Mouse (Mus musculus): ENCODE results near the gene Gm9821. TPM values are rescaled to one million over a fixed set of nuclear protein-coding genes. Genes with fewer than 3 reads are reported as not detected.

Gene Gm9821
- not detected for total RNA-seq (2023)

DNA sequence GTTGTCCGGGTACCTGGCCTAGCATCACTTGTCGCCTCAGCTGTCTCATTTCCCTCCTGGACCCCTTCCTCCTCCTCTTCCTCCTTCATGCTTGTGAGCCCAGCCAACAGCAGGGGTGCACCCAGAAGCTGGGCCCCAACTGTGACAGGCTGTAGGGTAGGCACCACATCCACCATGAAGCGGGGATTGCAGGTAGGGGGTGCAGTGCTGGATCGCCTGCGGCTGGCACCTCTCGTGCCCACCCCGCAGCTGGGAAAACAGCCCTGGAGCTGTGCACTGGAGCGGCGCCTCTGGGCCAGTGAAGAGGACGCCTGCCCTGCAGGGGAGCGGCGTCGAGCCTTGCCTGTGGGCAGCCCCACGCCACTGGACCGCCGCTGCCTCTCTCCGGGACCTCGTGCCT is at the start of gene Gm9821:
Gm9821 (plus strand) TSS at position 221 of the 400 bp plus-strand sequence.

DNA sequence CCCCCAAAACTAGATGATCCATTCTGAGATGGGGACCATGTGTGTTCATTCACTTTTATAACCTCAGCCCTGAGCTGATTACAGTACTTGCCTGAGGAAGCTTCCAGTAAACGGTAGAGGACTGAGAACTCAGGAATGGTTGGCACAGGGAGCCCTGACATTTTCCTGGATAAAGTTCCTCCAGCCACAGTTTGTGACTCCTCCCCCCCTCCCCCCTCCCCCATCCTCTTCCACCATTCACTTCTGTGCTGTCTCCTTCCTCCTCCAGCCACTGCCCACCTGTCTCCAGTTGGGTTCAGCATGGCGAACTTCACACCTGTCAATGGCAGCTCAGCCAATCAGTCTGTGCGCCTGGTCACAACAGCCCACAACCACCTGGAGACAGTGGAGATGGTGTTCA is 18.6 kb upstream of the Gm9821 start, which contains the start of gene Chrm4:
Chrm4 (plus strand) TSS at position 301 of the 400 bp plus-strand sequence.

DNA sequence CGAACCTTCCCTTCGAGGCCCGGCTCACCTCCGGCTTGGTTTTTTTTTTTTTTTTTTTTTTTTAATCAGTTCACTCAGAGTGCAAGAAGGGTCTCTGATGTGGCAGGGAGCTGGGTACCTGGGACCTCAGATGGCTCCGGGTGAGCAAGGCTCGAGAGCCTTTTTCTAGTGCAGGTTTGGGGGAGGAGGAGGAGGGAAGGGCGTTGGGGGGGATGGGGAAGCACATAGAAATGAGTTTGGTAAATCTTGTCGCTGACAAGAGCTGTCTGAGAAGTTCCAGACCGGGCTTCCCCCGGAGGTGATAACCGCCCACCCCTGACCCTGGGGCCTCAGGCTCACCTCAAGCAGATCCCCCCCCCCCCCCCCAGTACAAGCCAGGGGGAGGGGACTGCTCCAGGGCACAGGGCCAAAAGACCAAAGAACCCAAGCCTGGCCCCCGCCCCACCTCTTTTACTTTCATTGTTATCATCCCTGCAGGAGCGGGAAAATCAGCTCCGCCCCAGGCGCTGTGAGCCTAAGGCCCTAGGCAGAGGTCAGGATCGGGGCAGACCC is 13.3 kb upstream of the Gm9821 start, which contains the start of gene Mdk:
Mdk (minus strand) TSS at position 138 of the 552 bp plus-strand sequence.

DNA sequence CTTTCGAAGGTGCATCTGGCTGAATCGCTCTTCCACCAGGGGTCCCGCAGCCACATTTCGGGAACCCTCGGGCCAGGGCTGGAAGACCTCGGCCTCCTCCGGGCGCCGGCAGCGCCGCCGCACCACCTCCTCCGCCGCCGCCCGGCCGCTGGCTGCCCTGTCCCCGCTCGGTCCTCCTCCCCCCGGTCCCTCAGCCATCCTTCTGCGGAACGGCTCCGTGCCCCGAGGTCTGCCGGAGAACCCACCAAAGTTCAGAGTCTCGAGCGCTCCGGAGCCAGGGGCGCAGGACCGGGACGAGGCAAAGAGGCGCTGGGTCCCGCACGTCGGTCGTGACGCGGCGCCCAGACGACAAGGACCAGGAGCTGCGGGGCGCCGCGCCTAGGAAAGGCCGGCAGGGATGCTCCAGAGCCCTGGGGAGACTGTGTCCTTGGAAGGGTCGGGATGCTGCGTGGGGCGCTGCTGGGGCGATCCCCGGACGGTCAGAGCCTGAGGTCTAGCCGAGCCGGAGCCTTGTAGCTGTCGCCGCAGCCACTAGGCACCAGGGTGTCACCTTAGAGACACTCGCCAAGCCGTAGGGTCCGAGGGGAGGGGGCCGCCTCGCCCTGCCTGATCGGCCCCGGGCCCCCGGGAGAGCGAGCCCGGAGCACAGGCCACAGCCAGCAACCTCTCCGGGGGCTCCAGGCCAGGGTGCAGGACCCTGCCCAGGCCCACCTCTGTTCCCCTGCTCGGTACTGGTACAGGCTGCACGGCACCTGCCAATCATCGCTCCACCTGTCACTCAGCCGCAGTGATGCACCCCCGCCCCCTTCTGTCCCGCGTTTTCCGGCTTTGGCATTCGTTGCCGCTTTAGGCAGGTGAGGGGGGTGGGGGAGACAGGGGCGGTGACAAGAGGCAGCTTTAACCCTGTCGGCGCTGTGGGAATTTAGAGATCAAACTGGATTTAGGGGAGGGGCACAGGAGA is 30.4 kb downstream of the Gm9821 start, which contains the start of gene Dgkz:
Dgkz (minus strand) TSS at position 284 of the 961 bp plus-strand sequence.

Other genes starting within 250 kb of the Gm9821 start
- gene Atg13, start 235.1 kb upstream of the Gm9821 start, total RNA-seq (2023) = 10 to 100 TPM; 24.4 to 24.5 TPM
- gene Harbi1, start 234.9 kb upstream of the Gm9821 start, total RNA-seq (2023) = 1 to 10 TPM; 3.2 to 3.9 TPM
- 10 to 100 TPM; 35.5 to 36.1 TPM for gene Ambra1, start 215.6 kb upstream of the Gm9821 start, total RNA-seq (2023)
- gene Chrm4, start 18.5 kb upstream of the Gm9821 start, total RNA-seq (2023) = not detected
- 1 to 10 TPM; 1.4 to 2.1 TPM for gene Mdk, start 13.4 kb upstream of the Gm9821 start, total RNA-seq (2023)
- gene Dgkz, start 30.2 kb downstream of the Gm9821 start, total RNA-seq (2023) = 100 to 1,000 TPM; 190 to 215 TPM
- gene Creb3l1, start 78.8 kb downstream of the Gm9821 start, total RNA-seq (2023) = 1 to 10 TPM; 3.0 to 3.1 TPM
- 100 to 1,000 TPM; 118 to 135 TPM for gene Phf21a, start 147.4 kb downstream of the Gm9821 start, total RNA-seq (2023)